Mouse (Mus musculus) erythroblast, embryonic 14.5 days (primary cell): ENCODE measurements around the gene Hsd3b1. TPM values are rescaled to one million over a fixed set of nuclear protein-coding genes. Genes with fewer than 3 reads are reported as not detected.
A peak's percentile ranks its signal among the peaks of the same experiment; 100 is the strongest.

ENCODE experiments used
- H3K27me3 ChIP-seq: 2 replicates; pipeline ENCODE4 v1.6.1; 2012; ENCODE audit warnings: inconsistent platforms; ENCODE audit not compliant: control insufficient read depth
- H3K36me3 ChIP-seq: 2 replicates; pipeline ENCODE4 v1.6.1; 2012; ENCODE audit warnings: mild to moderate bottlenecking, inconsistent platforms; ENCODE audit not compliant: control insufficient read depth
- H3K4me1 ChIP-seq: 2 replicates; pipeline ENCODE4 v1.6.1; 2012; ENCODE audit warnings: inconsistent platforms; ENCODE audit not compliant: control insufficient read depth
- H3K4me3 ChIP-seq: replicated peaks from 2 replicates; pipeline ENCODE3; 2012; ENCODE audit warnings: moderate library complexity, mild to moderate bottlenecking, inconsistent platforms
- H3K9me3 ChIP-seq: 2 replicates; pipeline ENCODE4 v1.6.1; 2012; ENCODE audit warnings: low read length, inconsistent platforms, mixed read lengths; ENCODE audit not compliant: control insufficient read depth
- GATA1 ChIP-seq: IDR thresholded peaks from 2 replicates; pipeline ENCODE4 v1.6.1; 2012; ENCODE audit warnings: low read length, inconsistent platforms, mixed read lengths
- TAL1 ChIP-seq: IDR thresholded peaks from 3 replicates; pipeline ENCODE4 v1.6.1; 2012; ENCODE audit warnings: low read length, inconsistent platforms, mixed read lengths
- polyA plus RNA-seq: library from polyadenylated mRNA; stranded (reverse); fragments of >175 nt; gene quantifications from 2 replicates; pipeline ENCODE4 v1.2.3, GENCODE M21; 2012

The Hsd3b1 gene
- 0.10 and 0.15 TPM in 2 replicates for polyA plus RNA-seq

GRCm38 (mm10) chr3:98859576-98859975 lies at the start of gene Hsd3b1:
TSS of gene Hsd3b1 (minus strand) at chr3:98859794.
- TF ChIP-seq TAL1 (no peak), GATA1 (no peak)
- peaks cover 1% of the 10 kb centered on the region for H3K36me3 ChIP-seq
- no peak within 1 kb of the TSS for H3K4me3 ChIP-seq
- H3K9me3 ChIP-seq, result no peaks in the 10 kb centered on the region
- 0 out of 2 replicates have a peak, but pooled peaks cover 2% of the 10 kb centered on the region for H3K27me3 ChIP-seq
- peaks cover 59% of the 10 kb centered on the region for H3K4me1 ChIP-seq

DNA sequence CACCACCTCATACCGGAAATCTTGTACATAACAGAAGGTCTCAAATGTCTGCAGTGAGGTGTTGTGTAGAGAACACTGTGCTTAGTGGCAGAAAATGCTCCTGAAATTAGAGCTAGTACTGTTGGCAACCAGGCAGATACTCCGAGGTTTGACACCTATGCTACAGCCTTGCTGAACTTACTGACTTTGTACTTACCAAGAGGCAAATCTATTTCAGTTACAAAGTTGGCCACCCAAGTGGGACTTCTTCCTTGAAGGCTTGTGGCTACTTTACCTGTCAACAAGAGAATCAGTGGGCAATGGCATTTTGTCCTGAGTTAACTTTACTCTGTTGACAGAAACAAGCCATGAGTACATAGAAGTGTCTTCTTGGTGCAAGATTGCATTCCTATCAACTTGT lies 38.0 kb upstream of the Hsd3b1 start:
- TF ChIP-seq GATA1 (no peak), TAL1 (no peak)
- Histone ChIP-seq H3K4me3 (no peak overlapping the region), H3K4me1 (peaks cover 10% of the 10 kb centered on the region), H3K36me3 (no peaks in the 10 kb centered on the region), H3K27me3 (peaks cover 4% of the 10 kb centered on the region), H3K9me3 (no peaks in the 10 kb centered on the region)

GRCm38 (mm10) chr3:98895071-98895601 lies 35.5 kb upstream of the Hsd3b1 start:
- H3K36me3 ChIP-seq, result no peaks in the 10 kb centered on the region
- peaks cover 4% of the 10 kb centered on the region for H3K27me3 ChIP-seq
- peaks cover 10% of the 10 kb centered on the region for H3K4me1 ChIP-seq
- H3K9me3 ChIP-seq, result no peaks in the 10 kb centered on the region
- H3K4me3 ChIP-seq, result peak overlapping the region; percentile 28
- TF ChIP-seq TAL1 (no peak), GATA1 (no peak)

- no peaks in the 10 kb centered on the region for H3K9me3 ChIP-seq
- no peak for TF ChIP-seq TAL1
- no peak for TF ChIP-seq GATA1
- peaks cover 10% of the 10 kb centered on the region for H3K4me1 ChIP-seq
- H3K36me3 ChIP-seq, result no peaks in the 10 kb centered on the region
- peaks cover 4% of the 10 kb centered on the region for H3K27me3 ChIP-seq
- H3K4me3 ChIP-seq, result no peak within 1 kb of the TSS
Observed at GRCm38 (mm10) chr3:98893057-98893772, 33.6 kb upstream of the Hsd3b1 start, which contains the start of gene Hao2. TSS of gene Hao2 (minus strand) at chr3:98893239.

GRCm38 (mm10) chr3:98890430-98890829 lies 30.8 kb upstream of the Hsd3b1 start:
- Histone ChIP-seq H3K4me1 (peaks cover 10% of the 10 kb centered on the region), H3K4me3 (no peak overlapping the region), H3K36me3 (no peaks in the 10 kb centered on the region), H3K9me3 (no peaks in the 10 kb centered on the region), H3K27me3 (peaks cover 4% of the 10 kb centered on the region)
- TF ChIP-seq TAL1 (no peak), GATA1 (no peak)

DNA sequence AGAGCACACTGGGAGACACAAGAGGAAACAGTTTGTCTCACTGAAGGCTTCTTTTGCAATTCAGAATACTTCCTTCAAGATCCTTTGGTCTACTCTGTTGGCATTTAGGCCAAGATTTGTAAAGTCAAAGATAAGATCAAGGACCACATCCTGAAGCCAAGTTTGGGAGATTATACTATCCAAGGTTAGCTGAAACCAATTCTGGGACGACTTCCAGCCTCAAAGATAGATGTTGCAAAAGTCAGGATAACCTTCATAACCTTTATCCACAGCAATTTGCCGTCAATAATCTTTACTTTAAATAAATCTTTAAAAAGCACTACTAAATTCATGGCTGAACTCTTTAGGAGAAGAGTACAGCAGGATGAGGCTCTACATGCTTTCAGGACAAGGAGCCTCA lies 28.6 kb upstream of the Hsd3b1 start:
- no peaks in the 10 kb centered on the region for H3K4me1 ChIP-seq
- no peaks in the 10 kb centered on the region for H3K36me3 ChIP-seq
- TF ChIP-seq GATA1 (no peak), TAL1 (no peak)
- no peaks in the 10 kb centered on the region; the same call in 1 of the 2 replicates for H3K27me3 ChIP-seq
- no peak overlapping the region for H3K4me3 ChIP-seq
- no peaks in the 10 kb centered on the region for H3K9me3 ChIP-seq

GRCm38 (mm10) chr3:98880831-98881230 lies 21.2 kb upstream of the Hsd3b1 start:
- no peak overlapping the region for H3K4me3 ChIP-seq
- peaks cover 10% of the 10 kb centered on the region for H3K27me3 ChIP-seq
- no peaks in the 10 kb centered on the region; the same call in 1 of the 2 replicates for H3K4me1 ChIP-seq
- no peaks in the 10 kb centered on the region; the same call in 1 of the 2 replicates for H3K36me3 ChIP-seq
- H3K9me3 ChIP-seq, result no peaks in the 10 kb centered on the region
- TF ChIP-seq GATA1, result no peak

- Histone ChIP-seq H3K36me3 (no peaks in the 10 kb centered on the region; the same call in 1 of the 2 replicates), H3K27me3 (peaks cover 11% of the 10 kb centered on the region), H3K9me3 (no peaks in the 10 kb centered on the region), H3K4me1 (no peaks in the 10 kb centered on the region; the same call in 1 of the 2 replicates), H3K4me3 (no peak overlapping the region)
- no peak for TF ChIP-seq GATA1
- TF ChIP-seq TAL1, result no peak
Observed at GRCm38 (mm10) chr3:98880216-98880615, 20.6 kb upstream of the Hsd3b1 start.

- Histone ChIP-seq H3K27me3 (peaks cover 40% of the 10 kb centered on the region), H3K4me3 (no peak overlapping the region), H3K4me1 (no peaks in the 10 kb centered on the region; the same call in 1 of the 2 replicates), H3K36me3 (no peaks in the 10 kb centered on the region), H3K9me3 (no peaks in the 10 kb centered on the region)
- TF ChIP-seq TAL1 (no peak), GATA1 (no peak)
Observed at GRCm38 (mm10) chr3:98868219-98868618, 8.6 kb upstream of the Hsd3b1 start.
